Mouse (Mus musculus) kidney, adult 9 months (tissue): ENCODE measurements around the gene Slc9c1.

ENCODE experiments used
- DNase-seq: peaks from one replicate; pipeline ENCODE4 v3.0.0; 2022

Gene Slc9c1

GRCm38 (mm10) chr16:45629497-45630105, 94.5 kb downstream of the Slc9c1 start:
- DNase-seq: no peak

- peak; percentile 67 for DNase-seq
These were observed 95.3 kb downstream of the Slc9c1 start for GRCm38 (mm10) chr16:45630347-45630960.

GRCm38 (mm10) chr16:45632420-45632819, 97.3 kb downstream of the Slc9c1 start:
- no peak for DNase-seq

DNA sequence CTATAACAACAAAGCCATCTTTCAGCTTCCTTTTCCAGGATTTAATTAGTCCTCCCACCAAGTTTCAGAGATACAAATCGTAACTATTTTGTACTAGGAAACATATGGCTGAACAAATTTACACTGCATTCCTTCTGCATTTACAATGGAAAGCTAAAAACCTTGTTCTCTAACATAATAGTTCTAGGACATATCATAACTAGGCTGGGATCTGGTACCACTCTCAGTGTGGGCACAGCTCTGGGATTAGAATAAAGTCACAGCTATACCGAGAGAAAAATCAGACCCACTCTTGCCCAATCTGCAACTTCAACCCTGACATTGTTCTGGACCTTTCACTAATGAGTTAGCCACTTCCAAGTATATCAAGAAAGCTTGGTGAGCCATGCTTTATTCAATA, 100.7 kb downstream of the Slc9c1 start:
- no peak for DNase-seq

- no peak for DNase-seq
These were observed 105.1 kb downstream of the Slc9c1 start for GRCm38 (mm10) chr16:45640070-45640762.

DNA sequence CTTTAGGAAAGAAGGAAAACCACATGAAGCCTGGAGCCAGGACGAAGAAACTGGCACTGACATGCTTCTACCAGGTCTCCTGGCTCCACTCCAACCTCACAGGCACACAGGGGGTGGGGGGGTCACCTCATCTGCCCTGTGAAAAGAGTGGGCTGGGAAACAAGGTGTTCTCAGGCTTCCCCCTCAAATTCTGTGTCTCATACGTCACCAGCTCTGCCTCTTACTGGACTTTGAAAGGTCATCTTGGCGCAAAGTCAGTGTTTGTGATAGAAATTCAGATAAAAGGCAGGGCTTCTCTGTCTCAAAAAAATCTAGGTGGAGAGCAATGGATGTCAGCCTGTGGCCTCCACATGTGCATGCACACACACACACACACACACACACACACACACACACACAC, 106.2 kb downstream of the Slc9c1 start:
- DNase-seq: no peak

- DNase-seq: no peak
These were observed 108.8 kb downstream of the Slc9c1 start for GRCm38 (mm10) chr16:45643944-45644343.

- peak; percentile 12 for DNase-seq
These were observed 109.3 kb downstream of the Slc9c1 start for GRCm38 (mm10) chr16:45644380-45644779.

DNA sequence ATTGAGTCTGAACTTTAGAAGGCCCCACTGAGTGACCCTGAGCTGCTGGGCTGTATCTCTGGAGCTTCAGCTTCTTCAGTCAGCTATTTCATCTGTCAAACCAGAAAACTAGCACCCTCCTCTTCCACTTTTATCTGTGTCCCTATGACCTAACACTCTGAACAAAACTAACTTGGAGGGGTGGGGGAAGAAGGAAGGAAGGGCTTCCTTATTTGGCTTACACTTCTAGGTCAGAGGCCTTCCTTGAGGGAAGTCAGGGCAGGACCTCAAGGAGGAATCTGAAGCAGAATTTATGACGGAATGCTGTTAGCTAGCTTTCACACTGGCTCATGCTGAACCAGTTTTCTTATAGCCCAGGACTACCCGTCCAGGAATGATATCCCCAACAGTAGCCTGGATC, 116.4 kb downstream of the Slc9c1 start:
- no peak for DNase-seq

DNA sequence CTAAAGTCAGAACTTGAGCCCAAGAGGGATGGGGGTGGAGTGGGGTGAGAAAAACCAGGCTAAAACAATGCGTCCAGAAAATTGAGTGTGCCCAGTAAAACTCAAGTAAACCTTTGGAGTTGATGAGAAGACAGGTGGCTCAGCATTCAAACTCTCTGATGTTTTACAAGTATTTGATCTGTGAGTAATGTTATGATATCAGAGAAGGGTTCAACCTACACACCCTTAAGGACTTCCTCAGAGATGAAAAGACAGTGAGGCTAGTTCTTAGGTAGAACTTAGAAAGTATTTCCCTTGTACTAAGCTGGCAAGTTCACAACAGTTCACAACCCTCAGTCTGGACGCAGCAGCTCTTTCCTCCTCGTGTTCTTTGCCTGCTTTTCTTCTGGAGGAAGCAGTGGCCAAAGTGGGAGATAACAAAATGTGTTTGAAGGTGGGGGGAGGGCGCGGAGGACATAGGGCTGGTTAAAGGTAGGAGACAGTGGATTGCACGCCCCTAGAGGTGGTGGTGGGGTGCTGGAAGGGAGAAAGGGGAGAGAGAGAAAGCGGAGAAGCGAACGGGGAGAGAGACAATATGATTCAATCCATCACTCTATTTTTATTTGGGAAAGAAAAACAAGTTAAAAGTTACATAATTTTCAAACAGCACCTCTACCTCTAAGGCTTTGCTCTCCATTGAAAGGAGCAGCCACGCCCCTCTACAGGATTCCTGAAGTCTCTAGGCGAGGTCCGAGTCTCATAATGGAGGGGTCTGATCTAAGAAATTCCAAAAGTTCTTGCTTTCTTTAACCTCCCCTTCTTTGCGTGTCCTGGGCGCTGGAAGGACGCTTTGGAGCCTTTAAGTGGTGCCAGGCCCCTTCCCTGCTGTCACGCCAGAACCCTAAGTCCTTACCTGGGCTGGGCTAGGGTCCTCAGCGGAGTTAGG, 118.2 kb downstream of the Slc9c1 start:
- no peak for DNase-seq

- peak; percentile 57 for DNase-seq
These were observed 118.8 kb downstream of the Slc9c1 start, which contains the start of gene BC016579 for GRCm38 (mm10) chr16:45653934-45654332. Gene BC016579, minus strand, starts transcription at chr16:45654068.

- no peak for DNase-seq
These were observed 119.4 kb downstream of the Slc9c1 start for GRCm38 (mm10) chr16:45654465-45654864.
